Mouse (Mus musculus): ENCODE data around the gene Ctse. TPM values are rescaled to one million over a fixed set of nuclear protein-coding genes. Genes with fewer than 3 reads are reported as not detected.

Gene Ctse
- polyA plus RNA-seq (2015; fragmentation: Nextera tagmentation; extraction: Ambion mirVana) = 0.80 and 0.87 TPM in 2 replicates

DNA sequence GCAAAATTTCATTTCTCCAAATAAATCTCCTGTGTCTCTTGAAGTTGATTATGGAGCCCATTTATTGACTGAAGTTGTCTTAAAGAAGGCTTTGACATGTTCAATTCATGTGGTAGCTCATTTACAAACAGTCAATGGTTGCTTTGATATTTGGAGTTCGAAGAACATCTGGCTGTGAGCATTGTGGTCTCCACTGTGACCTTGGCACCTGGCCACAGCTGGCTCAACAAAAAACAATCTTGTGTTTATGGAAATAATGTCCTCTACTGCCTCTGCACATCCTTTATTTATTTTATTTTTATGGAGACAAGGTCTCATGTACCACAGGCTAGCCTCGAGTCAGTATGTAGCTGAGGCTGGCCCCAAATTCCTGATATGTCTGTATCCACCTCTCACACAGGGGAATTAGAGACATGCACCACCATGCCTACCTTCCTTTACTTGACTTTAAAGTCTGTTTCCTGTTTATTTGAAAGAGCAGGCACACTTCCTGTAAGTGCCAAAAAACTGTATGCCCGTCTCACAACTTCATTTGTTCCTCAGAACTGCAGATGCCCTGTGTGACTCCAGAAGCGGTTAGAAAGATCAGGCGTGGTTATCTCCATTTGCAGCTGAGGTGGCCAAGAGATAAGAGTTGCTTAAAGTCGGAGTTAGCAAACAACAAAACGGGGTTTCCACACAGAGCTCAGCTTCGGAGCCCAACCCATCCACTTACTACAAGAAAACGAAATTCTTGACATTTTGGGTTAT is at the start of gene Ctse:
Ctse (plus strand) TSS at position 516 of the 750 bp plus-strand sequence.
- peak within 1 kb of the TSS; percentile 23; the same call in 1 of the 2 replicates for H3K27ac ChIP-seq (ENCODE audit: low read length)

DNA sequence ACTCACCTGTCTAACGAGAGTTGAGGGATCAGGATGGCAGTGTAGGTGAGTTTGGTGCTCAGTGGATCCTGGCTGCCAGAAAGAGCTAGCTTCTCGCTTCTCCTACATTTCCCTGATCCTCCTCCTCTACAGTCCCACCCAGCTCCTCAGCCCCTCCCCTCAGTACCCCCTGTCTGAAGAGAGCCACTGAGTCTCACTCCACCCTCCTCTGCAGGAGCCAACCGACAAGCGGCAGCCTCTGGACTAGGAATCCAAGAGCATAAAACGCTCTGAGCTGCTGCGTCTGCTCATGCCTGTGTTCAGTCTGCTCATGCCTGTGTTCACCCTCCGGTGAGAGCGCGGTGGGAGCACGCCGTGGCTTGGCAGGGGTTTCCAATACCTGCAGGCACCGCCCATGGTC is 39.2 kb upstream of the Ctse start, which contains the start of gene Avpr1b:
Avpr1b (plus strand) TSS at position 335 of the 400 bp plus-strand sequence.
- no peak within 1 kb of the TSS for H3K27ac ChIP-seq (ENCODE audit: low read length)
- 17% methylated on average over 12 of the region's 12 CpGs for WGBS
- ATAC-seq (replicated peaks; ENCODE audit: extremely low read depth, insufficient read depth, low FRiP score) = no peak

More for the DNA sequence above, at the start of gene Ctse:
- no peaks in the 10 kb centered on the region for H3K9me3 ChIP-seq (replicated peaks; ENCODE audit: control insufficient read depth, low read length)
- H3K36me3 ChIP-seq (ENCODE audit: control insufficient read depth, insufficient read depth) = no peaks in the 10 kb centered on the region
- no peaks in the 10 kb centered on the region for H3K4me1 ChIP-seq (ENCODE audit: control insufficient read depth, insufficient read depth, low read length)
- H3K4me3 ChIP-seq (ENCODE audit: low read length) = peak within 1 kb of the TSS; percentile 30; the same call in 1 of the 2 replicates
- no peak; the same call in 1 of the 2 replicates for ATAC-seq (replicated peaks; ENCODE audit: extremely low read depth, insufficient read depth, low FRiP score)
- no peak within 1 kb of the TSS for H3K9ac ChIP-seq (ENCODE audit: low read length)
- no peaks in the 10 kb centered on the region for H3K27me3 ChIP-seq (ENCODE audit: control insufficient read depth, insufficient read depth, low read length)
- WGBS = 41% methylated on average over 9 of the region's 9 CpGs
- no peak within 1 kb of the TSS for H3K4me2 ChIP-seq (ENCODE audit: low read depth, low read length)

GRCm38 (mm10) chr1:131600314-131600713 is 37.8 kb upstream of the Ctse start:
- no peak overlapping the region for H3K4me2 ChIP-seq (ENCODE audit: low read depth, low read length)
- H3K4me3 ChIP-seq (ENCODE audit: low read length) = no peak overlapping the region
- no peak for ATAC-seq (replicated peaks; ENCODE audit: extremely low read depth, insufficient read depth, low FRiP score)
- peaks cover 12% of the 10 kb centered on the region for H3K27me3 ChIP-seq (ENCODE audit: control insufficient read depth, insufficient read depth, low read length)
- H3K27ac ChIP-seq (ENCODE audit: low read length) = no peak overlapping the region
- no peaks in the 10 kb centered on the region for H3K36me3 ChIP-seq (ENCODE audit: control insufficient read depth, insufficient read depth)
- H3K9me3 ChIP-seq (replicated peaks; ENCODE audit: control insufficient read depth, low read length) = no peaks in the 10 kb centered on the region
- no peak overlapping the region for H3K9ac ChIP-seq (ENCODE audit: low read length)
- WGBS = 31% methylated on average over 11 of the region's 11 CpGs
- H3K4me1 ChIP-seq (ENCODE audit: control insufficient read depth, insufficient read depth, low read length) = no peaks in the 10 kb centered on the region

More for the DNA sequence above, 39.2 kb upstream of the Ctse start, which contains the start of gene Avpr1b:
- H3K4me3 ChIP-seq (ENCODE audit: low read length) = no peak within 1 kb of the TSS
- no peaks in the 10 kb centered on the region for H3K36me3 ChIP-seq (ENCODE audit: control insufficient read depth, insufficient read depth)
- H3K27me3 ChIP-seq (ENCODE audit: control insufficient read depth, insufficient read depth, low read length) = peaks cover 12% of the 10 kb centered on the region
- H3K4me1 ChIP-seq (ENCODE audit: control insufficient read depth, insufficient read depth, low read length) = no peaks in the 10 kb centered on the region
- no peak within 1 kb of the TSS for H3K9ac ChIP-seq (ENCODE audit: low read length)
- no peak within 1 kb of the TSS; the same call in 1 of the 2 replicates for H3K4me2 ChIP-seq (ENCODE audit: low read depth, low read length)
- H3K9me3 ChIP-seq (replicated peaks; ENCODE audit: control insufficient read depth, low read length) = no peaks in the 10 kb centered on the region

DNA sequence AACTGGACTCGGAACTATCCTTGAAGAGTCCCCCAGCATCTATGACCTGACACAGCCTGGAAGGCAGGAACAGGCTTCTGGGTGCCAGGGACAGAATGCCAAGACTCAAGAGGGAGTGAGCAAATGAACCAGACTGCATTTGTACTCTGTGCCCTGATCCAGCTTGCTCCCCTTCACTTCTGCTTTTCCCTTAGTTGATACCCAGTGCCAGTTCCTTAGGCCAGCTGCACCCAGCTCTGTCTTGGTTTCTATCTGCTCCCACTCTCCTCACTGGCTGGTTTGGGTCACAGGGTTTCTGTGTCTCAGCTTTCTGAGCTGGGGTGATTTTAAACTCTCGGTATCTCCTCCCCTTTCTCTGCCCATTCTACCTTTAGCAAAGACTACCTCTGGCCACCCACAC is 31.4 kb upstream of the Ctse start:
- no peak for ATAC-seq (replicated peaks; ENCODE audit: extremely low read depth, insufficient read depth, low FRiP score)
- Histone ChIP-seq H3K9me3 (replicated peaks; ENCODE audit: control insufficient read depth, low read length) (no peaks in the 10 kb centered on the region), H3K4me2 (ENCODE audit: low read depth, low read length) (no peak overlapping the region), H3K9ac (ENCODE audit: low read length) (no peak overlapping the region), H3K27me3 (ENCODE audit: control insufficient read depth, insufficient read depth, low read length) (no peaks in the 10 kb centered on the region), H3K36me3 (ENCODE audit: control insufficient read depth, insufficient read depth) (no peaks in the 10 kb centered on the region), H3K4me1 (ENCODE audit: control insufficient read depth, insufficient read depth, low read length) (no peaks in the 10 kb centered on the region), H3K27ac (ENCODE audit: low read length) (no peak overlapping the region), H3K4me3 (ENCODE audit: low read length) (no peak overlapping the region)
- WGBS = 67% methylated on average over 2 of the region's 2 CpGs

DNA sequence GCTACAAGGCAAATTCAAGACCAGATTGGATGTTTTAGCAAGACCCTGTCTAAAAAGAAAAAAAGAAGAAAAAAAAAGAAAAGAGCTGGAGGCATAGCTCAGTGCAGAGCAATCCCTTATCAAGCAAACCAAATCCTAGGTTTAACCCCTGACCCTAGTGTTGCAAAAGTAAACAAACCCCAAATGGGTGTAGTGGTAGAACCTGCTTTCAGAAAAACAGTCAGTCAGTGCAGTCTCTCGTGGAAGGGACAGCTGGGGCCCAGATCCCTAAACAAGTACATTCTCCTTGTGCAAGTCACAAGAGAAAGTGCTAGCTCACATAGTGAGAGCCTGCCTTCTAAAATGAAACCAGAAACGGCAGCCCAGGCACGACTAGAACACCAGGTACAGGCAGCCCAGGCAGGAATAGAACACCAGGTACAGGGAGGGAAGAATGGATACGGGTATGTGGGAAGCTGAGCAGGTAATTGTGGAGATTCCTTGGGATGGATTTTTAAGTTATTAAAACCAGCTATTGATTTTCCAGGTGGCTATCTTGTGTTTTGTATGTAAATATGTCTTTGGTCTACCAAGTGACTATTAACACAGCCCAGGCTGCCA is 25.4 kb upstream of the Ctse start:
- 37% methylated on average over 4 of the region's 4 CpGs for WGBS
- Histone ChIP-seq H3K36me3 (ENCODE audit: control insufficient read depth, insufficient read depth) (no peaks in the 10 kb centered on the region), H3K4me3 (ENCODE audit: low read length) (no peak overlapping the region), H3K4me1 (ENCODE audit: control insufficient read depth, insufficient read depth, low read length) (no peaks in the 10 kb centered on the region; the same call in 1 of the 2 replicates), H3K9me3 (replicated peaks; ENCODE audit: control insufficient read depth, low read length) (no peaks in the 10 kb centered on the region), H3K9ac (ENCODE audit: low read length) (no peak overlapping the region), H3K27me3 (ENCODE audit: control insufficient read depth, insufficient read depth, low read length) (no peaks in the 10 kb centered on the region), H3K4me2 (ENCODE audit: low read depth, low read length) (no peak overlapping the region), H3K27ac (ENCODE audit: low read length) (no peak overlapping the region)
- ATAC-seq (replicated peaks; ENCODE audit: extremely low read depth, insufficient read depth, low FRiP score) = no peak

GRCm38 (mm10) chr1:131613361-131614133 is 24.6 kb upstream of the Ctse start:
- Histone ChIP-seq H3K9me3 (replicated peaks; ENCODE audit: control insufficient read depth, low read length) (no peaks in the 10 kb centered on the region), H3K27ac (ENCODE audit: low read length) (no peak overlapping the region), H3K36me3 (ENCODE audit: control insufficient read depth, insufficient read depth) (no peaks in the 10 kb centered on the region), H3K4me2 (ENCODE audit: low read depth, low read length) (no peak overlapping the region), H3K27me3 (ENCODE audit: control insufficient read depth, insufficient read depth, low read length) (no peaks in the 10 kb centered on the region), H3K4me3 (ENCODE audit: low read length) (no peak overlapping the region), H3K9ac (ENCODE audit: low read length) (no peak overlapping the region), H3K4me1 (ENCODE audit: control insufficient read depth, insufficient read depth, low read length) (no peaks in the 10 kb centered on the region; the same call in 1 of the 2 replicates)
- peak; percentile 78 for ATAC-seq (replicated peaks; ENCODE audit: extremely low read depth, insufficient read depth, low FRiP score)
- 75% methylated on average over 16 of the region's 16 CpGs for WGBS

- no peak for ATAC-seq (replicated peaks; ENCODE audit: extremely low read depth, insufficient read depth, low FRiP score)
- H3K36me3 ChIP-seq (ENCODE audit: control insufficient read depth, insufficient read depth) = no peaks in the 10 kb centered on the region
- peaks cover 4% of the 10 kb centered on the region; the same call in 1 of the 2 replicates for H3K9me3 ChIP-seq (replicated peaks; ENCODE audit: control insufficient read depth, low read length)
- H3K4me3 ChIP-seq (ENCODE audit: low read length) = no peak overlapping the region
- 57% methylated on average over 6 of the region's 6 CpGs for WGBS
- no peak overlapping the region for H3K27ac ChIP-seq (ENCODE audit: low read length)
- H3K4me1 ChIP-seq (ENCODE audit: control insufficient read depth, insufficient read depth, low read length) = no peaks in the 10 kb centered on the region; the same call in 1 of the 2 replicates
- H3K4me2 ChIP-seq (ENCODE audit: low read depth, low read length) = no peak overlapping the region
- H3K27me3 ChIP-seq (ENCODE audit: control insufficient read depth, insufficient read depth, low read length) = no peaks in the 10 kb centered on the region
- H3K9ac ChIP-seq (ENCODE audit: low read length) = no peak overlapping the region
These were observed 23.5 kb upstream of the Ctse start for GRCm38 (mm10) chr1:131614641-131615040.

DNA sequence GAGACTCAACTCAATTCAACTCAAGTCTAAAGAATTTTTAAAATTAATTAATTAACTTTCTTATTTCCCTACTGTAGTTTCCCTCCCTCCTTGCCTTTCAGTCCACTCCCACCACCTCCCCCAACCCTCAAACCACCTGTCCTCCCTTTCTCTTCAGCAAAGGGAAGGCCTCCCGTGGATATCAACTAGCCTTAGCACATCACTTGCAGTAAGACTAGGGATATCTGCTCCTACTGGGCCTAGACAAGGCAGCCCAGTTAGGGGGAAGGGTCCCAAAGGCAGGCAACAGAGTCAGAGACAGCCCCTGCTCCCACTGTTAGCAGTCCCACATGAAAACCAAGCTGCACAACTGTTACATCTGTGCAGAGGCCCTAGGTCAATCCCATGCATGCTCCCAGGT is 22.0 kb upstream of the Ctse start:
- H3K4me3 ChIP-seq (ENCODE audit: low read length) = no peak overlapping the region
- H3K9me3 ChIP-seq (replicated peaks; ENCODE audit: control insufficient read depth, low read length) = peaks cover 6% of the 10 kb centered on the region; the same call in 1 of the 2 replicates
- H3K4me1 ChIP-seq (ENCODE audit: control insufficient read depth, insufficient read depth, low read length) = no peaks in the 10 kb centered on the region; the same call in 1 of the 2 replicates
- H3K9ac ChIP-seq (ENCODE audit: low read length) = no peak overlapping the region
- WGBS = 88% methylated on average over 1 of the region's 1 CpGs
- no peak overlapping the region for H3K27ac ChIP-seq (ENCODE audit: low read length)
- H3K27me3 ChIP-seq (ENCODE audit: control insufficient read depth, insufficient read depth, low read length) = no peaks in the 10 kb centered on the region
- ATAC-seq (replicated peaks; ENCODE audit: extremely low read depth, insufficient read depth, low FRiP score) = no peak
- no peaks in the 10 kb centered on the region for H3K36me3 ChIP-seq (ENCODE audit: control insufficient read depth, insufficient read depth)
- no peak overlapping the region for H3K4me2 ChIP-seq (ENCODE audit: low read depth, low read length)
